Mouse (Mus musculus): Measurements from ENCODE around the gene Gse1.

The Gse1 gene

GRCm38 (mm10) chr8:120243916-120244451 lies 15.7 kb downstream of the Gse1 start:
- no peak for DNase-seq

GRCm38 (mm10) chr8:120244553-120244952 lies 16.3 kb downstream of the Gse1 start:
- DNase-seq, result no peak

- DNase-seq, result no peak
Measured at GRCm38 (mm10) chr8:120247618-120248017, 19.4 kb downstream of the Gse1 start.

GRCm38 (mm10) chr8:120248031-120248430 lies 19.8 kb downstream of the Gse1 start:
- DNase-seq, result peak; percentile 62

DNA sequence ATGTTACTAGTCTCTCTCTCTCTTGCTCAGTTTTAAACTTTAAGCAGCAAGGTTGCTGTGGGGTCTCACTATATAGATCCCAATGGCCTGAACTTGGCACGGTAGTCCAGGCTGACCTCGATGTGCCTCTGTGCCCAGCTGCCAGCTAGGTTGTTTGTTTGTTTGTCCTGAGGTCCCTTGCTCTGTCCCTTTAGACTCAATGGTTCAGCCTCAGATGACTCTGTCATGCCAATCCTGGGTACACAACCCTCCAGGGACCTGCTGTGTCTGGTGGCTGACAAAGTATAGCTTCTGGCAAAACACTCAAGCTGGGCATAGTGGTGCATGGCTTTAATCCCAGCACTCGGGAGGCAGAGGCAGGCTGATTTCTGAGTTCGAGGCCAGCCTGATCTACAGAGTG lies 20.2 kb downstream of the Gse1 start:
- no peak for DNase-seq

DNA sequence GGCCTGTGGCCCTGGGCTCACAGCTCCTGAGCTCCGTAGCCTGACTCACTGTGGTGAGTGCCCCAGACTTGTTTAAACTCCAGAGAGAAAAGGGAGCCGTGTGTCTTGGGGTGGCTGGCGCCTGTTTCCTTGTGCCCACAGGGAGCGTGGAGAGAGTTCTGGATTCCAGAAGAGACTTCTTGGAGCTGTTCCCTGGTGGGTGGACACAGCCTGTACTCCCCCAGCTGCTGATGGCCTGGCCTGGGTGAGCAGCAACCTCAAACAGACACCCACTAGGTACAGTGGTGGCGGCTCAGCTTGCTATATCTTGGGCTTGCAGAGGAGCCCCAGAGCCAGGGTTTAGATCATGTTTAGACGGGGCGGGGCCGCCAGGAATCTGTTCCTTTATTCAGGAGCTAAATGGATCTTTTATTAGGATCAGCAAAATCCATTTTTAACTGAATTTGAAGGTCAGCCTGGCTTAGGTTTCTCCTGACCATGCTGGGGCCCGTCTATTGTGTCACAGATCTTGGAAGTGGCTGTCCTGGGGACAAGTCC lies 21.6 kb downstream of the Gse1 start:
- DNase-seq, result no peak

GRCm38 (mm10) chr8:120250750-120251410 lies 22.6 kb downstream of the Gse1 start:
- DNase-seq, result no peak

DNA sequence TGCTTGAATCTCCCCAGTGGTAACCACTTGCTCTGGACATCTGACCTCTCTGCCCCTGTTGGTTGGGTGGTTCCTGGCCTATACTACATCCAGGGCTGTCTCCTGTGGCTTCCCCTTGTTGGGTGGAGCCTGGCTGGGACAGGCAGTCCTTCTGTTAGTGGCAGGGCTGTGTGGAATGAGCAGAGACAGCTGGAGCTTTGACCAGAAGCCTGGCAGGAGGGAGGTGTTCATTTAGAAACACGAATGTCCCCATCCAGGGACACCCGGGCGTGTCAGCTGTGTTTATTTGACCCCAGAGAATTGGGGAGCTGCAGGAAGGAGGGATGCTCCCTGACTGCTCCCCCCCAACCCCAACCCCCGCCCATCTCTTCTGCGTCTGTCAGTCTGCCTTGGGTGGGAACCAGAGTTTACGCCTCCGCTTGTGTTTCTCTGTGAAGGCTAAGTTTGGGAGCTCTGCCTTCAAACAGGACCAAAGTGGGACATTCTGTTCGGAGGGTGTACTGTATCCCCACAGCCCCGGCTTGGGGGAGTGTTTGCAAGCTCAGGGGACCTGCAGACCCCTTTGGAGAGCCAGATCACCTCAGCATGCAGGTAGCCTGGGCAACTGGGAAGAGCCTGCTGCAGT lies 23.3 kb downstream of the Gse1 start:
- DNase-seq, result peak; percentile 85

DNA sequence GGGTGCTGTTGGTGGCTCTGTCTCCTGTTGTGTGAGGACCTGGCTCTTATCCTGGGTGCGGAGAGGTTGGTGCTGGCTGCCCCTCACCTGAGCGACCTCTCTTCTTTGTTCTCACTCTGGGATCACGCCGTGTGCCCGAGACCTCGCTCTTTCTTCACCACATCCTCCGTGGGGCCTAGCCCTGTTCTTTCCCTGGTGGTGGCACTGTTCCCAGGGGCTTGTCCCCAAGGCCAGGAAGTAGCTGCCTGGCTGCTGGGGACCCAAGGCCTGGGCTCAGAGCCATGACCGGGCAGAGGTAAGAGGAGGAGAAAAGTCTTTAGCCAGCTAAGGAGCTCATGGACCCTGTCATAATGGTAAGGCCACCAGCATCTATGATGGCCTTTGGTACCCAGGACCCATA lies 25.4 kb downstream of the Gse1 start:
- no peak for DNase-seq

DNA sequence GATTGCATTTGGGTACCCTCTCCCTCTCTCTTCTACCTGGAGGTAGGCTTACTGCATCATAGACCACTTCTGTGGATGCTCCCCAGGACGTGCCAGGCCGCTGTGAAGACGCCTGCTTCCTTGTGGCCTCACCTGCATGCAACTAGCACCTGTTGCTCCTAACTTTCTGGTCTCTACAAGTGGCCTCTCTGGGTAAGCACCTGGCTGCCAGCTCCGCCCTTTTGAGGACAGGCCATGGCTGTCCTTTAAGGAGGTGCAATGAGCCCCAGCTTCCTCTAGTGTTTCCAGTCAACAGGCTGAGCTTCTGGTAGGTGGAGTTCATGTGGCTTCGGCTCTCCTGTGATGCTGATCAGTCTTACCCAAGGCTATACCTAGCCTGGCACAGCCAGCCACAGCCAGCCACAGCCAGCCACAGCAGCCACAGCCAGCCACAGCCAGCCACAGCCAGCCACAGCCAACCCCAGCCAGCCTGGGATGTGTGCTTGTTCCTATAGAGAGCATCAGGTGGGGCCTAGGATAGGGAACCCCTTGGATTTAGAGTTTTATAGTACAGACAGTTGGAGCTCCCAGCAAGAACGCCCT lies 27.2 kb downstream of the Gse1 start:
- peak; percentile 62 for DNase-seq

- peak; percentile 74 for DNase-seq
Measured at GRCm38 (mm10) chr8:120256958-120257357, 28.7 kb downstream of the Gse1 start.

- no peak for DNase-seq
Measured at GRCm38 (mm10) chr8:120259206-120259605, 30.9 kb downstream of the Gse1 start.

DNA sequence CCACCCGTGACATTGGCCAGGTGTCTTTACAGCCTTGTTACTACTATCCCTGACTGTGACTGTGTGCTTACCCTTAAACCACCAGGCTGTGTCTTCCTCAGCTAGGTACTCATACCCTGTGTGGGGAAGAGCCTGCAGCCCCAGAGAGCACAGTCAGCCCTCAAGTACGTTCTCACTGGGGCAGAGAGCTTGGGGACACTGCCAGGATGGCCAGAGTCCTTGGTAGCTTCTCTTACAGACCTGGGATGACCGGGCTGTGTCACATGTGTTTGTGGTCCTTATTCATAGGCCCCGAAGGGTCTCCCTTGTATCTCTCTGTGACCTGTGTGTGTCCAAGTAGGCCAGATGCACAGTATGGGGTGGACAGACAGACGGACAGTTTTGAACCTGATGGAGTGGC lies 32.4 kb downstream of the Gse1 start:
- no peak for DNase-seq

DNA sequence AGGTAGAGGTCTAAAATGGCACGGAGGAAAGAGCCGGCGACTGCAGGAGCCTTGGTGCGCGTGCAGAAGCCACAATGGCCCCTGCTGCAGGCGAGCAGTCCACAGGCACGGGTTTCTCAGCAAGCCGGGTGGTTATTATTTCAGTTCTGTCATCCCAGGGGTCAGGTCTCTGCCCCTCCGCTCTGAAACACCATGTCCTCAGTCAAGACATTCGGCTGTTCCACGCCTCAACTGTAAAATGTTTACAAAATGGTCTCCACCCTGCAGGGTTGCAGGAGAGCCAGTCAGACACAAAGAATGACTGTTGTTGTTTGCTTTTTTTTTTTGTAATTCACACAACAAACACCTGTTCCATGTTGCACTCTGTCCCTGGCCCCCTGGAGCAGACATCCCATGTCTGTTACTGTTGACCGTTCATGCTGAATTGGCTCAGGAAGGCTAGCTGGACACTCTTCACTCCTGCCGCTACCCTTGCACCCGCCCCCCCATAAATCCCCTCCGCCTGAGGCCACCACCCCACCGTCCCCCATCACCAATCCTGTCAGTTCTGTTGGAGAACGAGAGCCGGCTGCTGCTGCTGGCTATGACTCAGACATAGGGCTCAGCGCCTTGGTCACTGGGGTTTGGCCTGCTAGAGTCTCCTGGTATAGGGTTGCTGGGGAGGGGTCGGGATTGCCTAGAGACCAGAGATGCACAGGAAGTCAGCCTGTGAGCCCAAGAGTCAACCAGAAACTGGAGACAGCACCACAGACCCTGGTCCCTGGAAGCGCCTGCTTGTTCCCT lies 33.3 kb downstream of the Gse1 start:
- DNase-seq, result no peak

DNA sequence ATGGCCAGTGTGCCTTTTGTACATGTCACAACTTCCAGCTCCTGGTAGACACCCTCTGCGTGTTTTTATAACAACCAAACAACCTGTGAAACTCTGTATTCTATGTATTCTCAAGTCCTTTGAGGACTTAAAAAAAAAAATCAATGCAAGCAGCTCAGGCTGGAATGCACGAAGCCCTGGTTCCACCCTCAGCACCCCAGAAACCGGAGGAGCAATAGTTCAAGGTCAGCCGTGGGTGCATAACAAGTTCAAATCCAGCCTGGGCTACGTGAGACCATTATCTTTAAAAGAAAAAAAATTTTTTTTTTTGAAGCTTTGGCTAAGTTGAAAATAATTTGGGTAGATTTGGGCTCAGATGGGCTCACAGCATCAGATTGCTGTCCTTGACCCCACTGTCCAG lies 35.6 kb downstream of the Gse1 start:
- DNase-seq, result no peak

DNA sequence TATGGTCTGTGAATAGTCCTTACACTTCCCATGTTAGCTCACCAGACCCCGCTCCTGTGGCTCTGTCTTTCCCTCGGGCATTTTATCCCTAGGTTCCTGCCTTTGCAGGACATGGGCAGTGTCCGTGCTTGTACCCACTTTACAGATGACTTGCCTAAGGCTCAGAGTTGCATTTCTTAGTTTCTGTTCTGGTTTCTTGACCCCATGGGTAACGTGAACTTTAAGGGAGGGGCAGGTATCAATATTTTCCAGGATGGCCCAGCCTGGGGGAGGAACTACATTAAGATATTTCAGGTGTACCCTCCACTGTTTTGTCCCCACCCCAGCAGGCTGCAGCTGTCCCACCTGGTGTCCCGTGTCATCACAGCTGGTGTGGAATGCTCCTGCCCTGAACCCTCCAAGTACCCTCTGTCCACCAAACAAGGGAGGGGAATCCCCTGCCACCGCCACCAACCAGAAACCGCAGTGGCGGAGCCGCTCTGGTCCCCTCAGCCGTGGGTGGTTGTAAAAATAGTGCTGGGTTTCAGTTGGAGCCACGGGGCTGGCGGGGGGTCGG lies 36.2 kb downstream of the Gse1 start:
- no peak for DNase-seq

- peak; percentile 87 for DNase-seq
Measured at GRCm38 (mm10) chr8:120264944-120265453, 36.7 kb downstream of the Gse1 start.

- peak; percentile 87 for DNase-seq
Measured at GRCm38 (mm10) chr8:120265471-120265870, 37.2 kb downstream of the Gse1 start.

GRCm38 (mm10) chr8:120268541-120268980 lies 40.3 kb downstream of the Gse1 start:
- no peak for DNase-seq

- DNase-seq, result no peak
Measured at GRCm38 (mm10) chr8:120270449-120270848, 42.2 kb downstream of the Gse1 start.

- no peak for DNase-seq
Measured at GRCm38 (mm10) chr8:120273430-120273829, 45.2 kb downstream of the Gse1 start.
